Mouse (Mus musculus) neural tube, embryonic 14.5 days (tissue): ENCODE measurements at regions not wholly inside any gene's neighbourhood (a gene's known extent, or its start where the extent isn't known, plus 50 kb on each side); places are given as distances from the start of the nearest gene placed in this dataset.

Source experiments
- ATAC-seq: fragments of 200-750 bp; cut with Nextera tagmentation; 2 replicates; pipeline ENCODE4 v1.8.0; 2017; ENCODE audit warnings: low read depth, mild to moderate bottlenecking, moderate TSS enrichment, moderate library complexity
- H3K27ac ChIP-seq: fragments of 300-500 bp; sonication (generic); 2 replicates; pipeline ENCODE4 v1.5.1; 2014; ENCODE audit warnings: low read depth, mild to moderate bottlenecking, control low read depth, low read length, moderate library complexity, mixed read lengths
- H3K27me3 ChIP-seq: fragments of 300-500 bp; sonication (generic); 2 replicates; pipeline ENCODE4 v1.6.1; 2014; ENCODE audit warnings: low read length; ENCODE audit not compliant: control insufficient read depth, insufficient read depth
- H3K36me3 ChIP-seq: fragments of 300-500 bp; sonication (generic); 2 replicates; pipeline ENCODE4 v1.6.1; 2014; ENCODE audit warnings: low read length, mixed read lengths; ENCODE audit not compliant: control insufficient read depth, insufficient read depth
- H3K4me1 ChIP-seq: fragments of 300-500 bp; sonication (generic); 2 replicates; pipeline ENCODE4 v1.6.1; 2014; ENCODE audit warnings: low read length; ENCODE audit not compliant: control insufficient read depth, insufficient read depth
- H3K4me2 ChIP-seq: fragments of 300-500 bp; sonication (generic); 2 replicates; pipeline ENCODE4 v1.6.1; 2014; ENCODE audit warnings: mild to moderate bottlenecking, low read depth, low read length, control low read depth
- H3K4me3 ChIP-seq: fragments of 300-500 bp; sonication (generic); 2 replicates; pipeline ENCODE4 v1.5.1; 2014; ENCODE audit warnings: low read depth, low read length, control low read depth, mixed read lengths
- H3K9ac ChIP-seq: fragments of 300-500 bp; sonication (generic); replicated peaks from 2 replicates; pipeline ENCODE4 v1.6.1; 2014; ENCODE audit warnings: low read depth, mild to moderate bottlenecking, control low read depth, low read length, mixed read lengths
- H3K9me3 ChIP-seq: fragments of 300-500 bp; sonication (generic); 2 replicates; pipeline ENCODE4 v1.6.1; 2016; ENCODE audit warnings: low read length; ENCODE audit not compliant: control insufficient read depth
- WGBS: fragments of 180-500 bp; shearing (Covaris S2); extraction: QIAGEN DNeasy Blood & Tissue Kit; methylation state at CpG from one replicate; pipeline ENCODE4 v1.1.7; 2014; 5-methylcytosine and 5-hydroxymethylcytosine counted together

- no peak overlapping the region for H3K4me2 ChIP-seq
- ATAC-seq: no peak
- no peaks in the 10 kb centered on the region for H3K36me3 ChIP-seq
- no peaks in the 10 kb centered on the region for H3K4me1 ChIP-seq
- no peak overlapping the region for H3K9ac ChIP-seq
- 71% methylated on average over 3 of the region's 3 CpGs for WGBS
- no peaks in the 10 kb centered on the region for H3K27me3 ChIP-seq
- no peaks in the 10 kb centered on the region for H3K9me3 ChIP-seq
- H3K4me3 ChIP-seq: no peak overlapping the region
- no peak overlapping the region for H3K27ac ChIP-seq
These were observed 123.6 kb downstream of the Cyp26a1 start for GRCm38 (mm10) chr19:37821243-37821642.

- H3K4me3 ChIP-seq: no peak overlapping the region
- H3K4me1 ChIP-seq: no peaks in the 10 kb centered on the region
- H3K9me3 ChIP-seq: no peaks in the 10 kb centered on the region
- H3K27ac ChIP-seq: no peak overlapping the region
- H3K27me3 ChIP-seq: no peaks in the 10 kb centered on the region
- no peak overlapping the region for H3K9ac ChIP-seq
- no peak for ATAC-seq
- no peaks in the 10 kb centered on the region for H3K36me3 ChIP-seq
- 89% methylated on average over 3 of the region's 3 CpGs for WGBS
- H3K4me2 ChIP-seq: no peak overlapping the region
These were observed 124.1 kb downstream of the Cyp26a1 start for GRCm38 (mm10) chr19:37821671-37822190.

GRCm38 (mm10) chr19:37824155-37824554, 126.6 kb downstream of the Cyp26a1 start:
- H3K36me3 ChIP-seq: no peaks in the 10 kb centered on the region
- no peak overlapping the region for H3K4me3 ChIP-seq
- H3K27me3 ChIP-seq: no peaks in the 10 kb centered on the region
- no peak overlapping the region for H3K27ac ChIP-seq
- H3K9me3 ChIP-seq: no peaks in the 10 kb centered on the region
- no peak for ATAC-seq
- no peak overlapping the region for H3K9ac ChIP-seq
- H3K4me1 ChIP-seq: no peaks in the 10 kb centered on the region
- no peak overlapping the region for H3K4me2 ChIP-seq
- WGBS: 84% methylated on average over 5 of the region's 5 CpGs

- ATAC-seq: no peak
- no peak overlapping the region for H3K27ac ChIP-seq
- H3K4me3 ChIP-seq: no peak overlapping the region
- H3K36me3 ChIP-seq: no peaks in the 10 kb centered on the region
- H3K4me1 ChIP-seq: no peaks in the 10 kb centered on the region
- H3K9ac ChIP-seq: no peak overlapping the region
- no peak overlapping the region for H3K4me2 ChIP-seq
- no peaks in the 10 kb centered on the region for H3K27me3 ChIP-seq
- no peaks in the 10 kb centered on the region for H3K9me3 ChIP-seq
These were observed 133.8 kb downstream of the Cyp26a1 start for GRCm38 (mm10) chr19:37831406-37831805.

GRCm38 (mm10) chr19:37836900-37837299, 139.3 kb downstream of the Cyp26a1 start:
- ATAC-seq: no peak
- no peaks in the 10 kb centered on the region for H3K27me3 ChIP-seq
- H3K4me1 ChIP-seq: no peaks in the 10 kb centered on the region
- no peak overlapping the region for H3K9ac ChIP-seq
- no peak overlapping the region for H3K4me3 ChIP-seq
- no peak overlapping the region for H3K27ac ChIP-seq
- no peaks in the 10 kb centered on the region for H3K36me3 ChIP-seq
- no peaks in the 10 kb centered on the region for H3K9me3 ChIP-seq
- 46% methylated on average over 5 of the region's 5 CpGs for WGBS
- H3K4me2 ChIP-seq: no peak overlapping the region
